Mouse (Mus musculus): ENCODE measurements at regions not wholly inside any gene's neighbourhood (a gene's known extent, or its start where the extent isn't known, plus 50 kb on each side); places are given as distances from the start of the nearest gene placed in this dataset.

DNA sequence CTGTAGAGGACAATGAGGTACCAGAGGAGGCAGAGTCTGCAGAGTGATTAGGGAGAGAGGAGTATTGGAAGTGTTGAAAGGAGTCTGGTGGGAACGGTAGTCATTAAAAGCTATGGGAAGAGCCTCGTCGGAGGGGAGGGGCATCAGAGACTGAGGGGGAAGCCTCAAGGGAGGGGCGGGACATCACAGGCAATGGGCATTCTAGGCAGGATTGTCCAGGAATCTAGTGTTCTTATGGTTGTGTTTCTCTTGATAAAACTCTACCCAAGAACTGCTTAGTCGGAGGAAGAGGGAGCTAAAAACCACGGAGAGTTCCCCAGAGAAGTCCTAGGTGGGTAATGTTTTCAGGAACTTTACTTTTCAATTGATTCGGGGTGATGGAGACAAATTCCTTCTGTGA lies 90.2 kb downstream of the Sec23ip start:
- no peak for DNase-seq

DNA sequence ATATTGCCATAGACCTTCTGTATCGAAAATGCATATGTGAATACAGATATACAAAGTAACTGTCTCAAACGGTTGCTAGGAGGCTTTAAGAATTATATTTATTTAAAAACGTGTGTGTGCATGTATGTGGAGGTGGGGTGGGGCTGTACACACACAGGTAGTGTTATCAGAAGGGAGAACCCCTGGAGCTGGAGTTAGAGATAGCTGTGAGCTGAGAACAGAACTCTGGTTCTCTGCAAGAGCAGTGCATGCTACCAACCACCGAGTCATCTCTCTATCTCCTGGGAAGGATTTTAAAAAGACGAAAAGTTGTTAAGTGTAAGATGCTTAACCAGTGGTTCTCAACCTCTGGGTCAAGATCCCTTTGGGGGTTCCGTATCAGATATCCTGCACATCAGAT lies 91.7 kb downstream of the Sec23ip start:
- DNase-seq = no peak

DNA sequence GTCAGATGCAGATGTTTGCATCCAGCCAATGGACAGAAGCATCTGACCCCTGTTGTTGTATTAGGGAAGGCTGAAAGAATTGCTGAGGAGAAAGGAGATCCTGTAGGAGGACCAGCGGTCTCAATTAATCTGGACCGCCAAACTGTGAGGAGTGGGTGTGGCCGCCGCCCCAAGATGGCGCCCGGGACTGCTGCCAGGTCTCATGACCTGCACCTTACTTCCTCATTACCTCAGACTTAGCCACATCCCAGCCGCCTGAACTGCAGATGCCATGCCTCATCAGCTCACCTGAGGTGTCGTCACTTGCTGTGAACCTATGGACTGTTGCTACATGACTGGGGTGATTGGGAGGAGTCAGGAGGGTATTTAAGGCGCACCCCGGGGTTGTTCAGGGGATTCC lies 97.8 kb downstream of the Sec23ip start:
- no peak for DNase-seq

DNA sequence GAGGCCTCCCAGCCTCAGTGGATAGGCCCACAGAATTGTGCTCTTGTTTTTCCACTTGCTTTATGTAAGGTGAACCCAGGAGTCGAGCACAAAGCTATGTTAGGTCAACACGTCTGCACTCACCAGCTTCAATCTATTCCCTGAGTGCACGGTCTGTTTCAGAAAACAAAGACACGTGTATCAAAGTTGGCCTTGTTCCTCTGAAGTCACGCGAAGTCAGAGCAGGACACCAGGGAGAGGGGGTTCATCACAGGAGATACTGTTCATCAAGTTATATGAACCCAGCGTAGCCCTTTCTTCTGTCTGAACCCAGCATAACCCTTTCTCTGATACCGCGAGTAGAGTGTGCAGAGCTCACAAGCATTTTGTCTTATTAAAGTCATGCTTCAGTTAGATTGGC lies 98.8 kb downstream of the Sec23ip start:
- no peak for DNase-seq

DNA sequence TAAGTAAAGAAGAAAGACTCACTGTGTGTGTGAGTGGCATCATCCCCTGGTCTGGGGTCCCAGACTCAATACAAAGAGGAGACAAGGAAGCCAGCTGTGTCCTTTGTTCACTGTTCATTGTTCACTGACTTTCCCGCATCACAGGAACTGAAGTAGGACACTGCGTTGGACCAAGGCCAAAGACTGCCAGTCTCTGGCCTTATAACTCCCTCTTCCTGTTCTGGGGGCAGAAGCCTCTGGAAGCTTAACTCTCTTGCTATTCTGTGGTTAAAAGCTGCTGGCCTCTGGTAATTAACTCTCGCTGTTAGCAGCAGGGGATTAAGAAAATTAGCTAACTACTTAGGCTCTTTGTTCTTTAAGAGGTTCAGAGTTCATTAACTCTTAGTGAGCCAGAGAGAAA lies 104.5 kb downstream of the Sec23ip start:
- DNase-seq = no peak

DNA sequence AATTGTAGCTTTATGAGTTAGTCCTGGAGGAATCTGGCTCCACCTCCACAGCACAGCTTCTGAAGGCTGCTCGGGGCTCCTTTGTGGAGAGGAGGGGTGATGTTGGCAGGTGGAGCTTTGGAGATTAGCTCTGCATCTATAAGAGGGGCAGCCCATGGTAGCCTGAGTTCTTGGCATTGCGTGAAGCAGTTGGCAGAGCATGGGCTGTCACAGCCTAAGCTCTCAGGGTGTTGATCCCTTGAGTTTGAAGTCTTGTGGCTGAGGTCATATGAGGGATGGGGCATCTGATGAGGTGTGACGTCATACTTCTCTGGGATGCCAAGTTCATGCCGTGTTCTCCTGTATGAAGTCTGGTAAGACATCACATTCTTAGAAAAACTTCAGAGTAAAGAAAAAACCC lies 109.5 kb downstream of the Sec23ip start:
- no peak for DNase-seq

DNA sequence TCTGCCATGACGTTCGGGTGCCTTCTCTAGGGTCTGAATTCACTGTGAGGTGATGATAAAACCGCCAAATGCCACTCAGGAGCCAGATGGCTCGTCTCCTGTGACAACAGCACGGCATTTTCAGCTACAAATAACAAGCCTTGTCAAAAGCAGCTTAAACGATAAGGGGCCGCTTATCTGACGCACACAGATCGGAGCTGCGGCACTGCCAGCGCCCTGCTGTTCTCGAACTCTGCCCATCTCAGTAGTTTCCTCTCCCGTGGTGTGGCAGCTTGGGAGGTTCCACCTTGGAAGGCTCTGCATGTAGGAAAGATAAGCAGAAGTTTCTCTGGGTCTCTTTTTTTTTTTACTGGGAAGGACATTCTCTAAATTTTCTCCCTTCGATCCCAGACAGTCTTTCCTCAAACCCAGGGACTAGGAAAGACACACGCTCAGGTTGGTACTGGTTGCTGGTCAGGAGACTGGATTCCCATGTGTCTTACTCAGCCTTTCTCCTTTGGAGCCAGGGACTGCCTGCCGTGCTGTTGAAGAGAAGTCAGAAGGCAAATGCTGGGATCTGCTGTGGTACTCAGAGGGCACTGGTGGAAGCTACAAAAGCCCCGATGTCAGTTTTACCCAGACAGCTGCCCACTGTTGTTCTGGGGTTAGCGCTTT lies 110.1 kb downstream of the Sec23ip start:
- no peak for DNase-seq

DNA sequence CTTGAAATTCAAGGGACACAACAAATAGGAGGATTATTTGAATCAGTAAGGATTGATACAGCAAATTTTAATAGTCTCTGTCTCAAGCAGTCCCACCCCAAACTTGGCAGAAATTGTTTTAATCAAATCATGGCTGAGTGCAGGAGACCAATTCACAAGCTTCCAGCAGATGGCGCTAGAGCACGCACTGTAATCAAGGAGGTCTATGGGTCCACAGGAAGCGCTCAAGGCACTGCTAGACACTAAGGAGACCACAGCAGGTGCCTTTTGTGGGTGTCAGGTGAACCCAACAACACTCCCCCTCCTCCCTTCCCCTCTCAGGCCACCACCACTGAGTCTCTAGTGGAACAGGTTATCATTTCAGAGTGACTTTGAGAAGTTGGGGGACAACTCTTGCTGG lies 115.4 kb downstream of the Sec23ip start:
- DNase-seq = peak; percentile 34

DNA sequence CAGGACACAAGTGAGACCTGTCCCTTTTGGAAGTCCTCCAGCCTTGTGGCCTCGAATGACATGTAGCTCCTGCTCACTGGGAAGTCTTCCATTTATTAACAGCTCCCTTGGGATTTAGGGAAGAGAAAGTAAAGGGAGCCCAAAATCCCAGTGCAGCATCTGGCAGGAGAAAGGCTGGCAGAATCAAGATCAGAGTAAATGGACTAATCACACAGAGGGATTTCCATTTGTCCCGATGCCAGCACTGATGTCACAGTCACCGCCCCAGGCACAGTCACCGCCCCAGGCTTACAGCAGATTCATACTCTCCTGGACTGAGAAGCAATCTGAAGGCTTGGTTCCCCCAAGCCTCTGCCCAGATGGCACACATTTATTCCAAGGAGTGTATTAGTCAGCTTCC lies 116.0 kb downstream of the Sec23ip start:
- peak; percentile 2 for DNase-seq

DNA sequence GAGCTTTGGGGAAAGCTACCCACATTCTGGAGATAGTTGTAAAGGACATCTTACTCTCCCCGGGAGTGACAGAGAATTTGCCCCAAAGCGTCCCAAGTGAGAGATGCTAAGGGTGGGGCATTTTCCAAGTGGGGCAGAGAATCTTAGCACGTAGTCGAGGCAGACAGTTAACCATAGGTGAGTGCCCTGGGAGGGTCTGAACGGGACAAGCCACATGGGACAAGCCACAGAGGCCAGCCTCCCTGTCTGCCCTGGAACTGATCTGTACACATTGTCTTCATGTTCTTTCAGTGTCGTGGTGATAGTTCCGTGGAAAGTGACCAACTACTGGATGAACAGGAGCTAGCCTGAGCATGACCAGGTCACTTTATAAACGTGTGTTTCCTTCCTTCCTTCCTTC lies 116.6 kb downstream of the Sec23ip start:
- no peak for DNase-seq

DNA sequence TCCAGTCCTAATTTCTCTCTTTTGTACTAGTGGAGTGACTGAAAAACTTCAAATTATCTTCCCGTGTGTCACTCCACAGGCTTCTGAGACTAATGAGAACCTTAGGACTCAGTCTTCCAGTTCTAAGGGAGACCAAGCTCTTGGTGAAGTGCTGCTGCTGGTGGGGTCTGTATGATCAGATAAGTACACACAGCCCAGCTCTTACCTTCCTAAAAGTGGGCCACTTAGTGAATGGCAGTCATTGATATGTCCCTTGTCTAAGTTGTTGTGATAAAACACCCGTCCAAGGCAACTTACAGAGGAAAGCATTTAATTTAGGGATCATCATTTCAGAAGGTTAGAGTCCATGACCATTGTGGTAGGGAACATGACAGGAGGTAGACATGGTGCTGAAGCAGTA lies 124.1 kb downstream of the Sec23ip start:
- no peak for DNase-seq

DNA sequence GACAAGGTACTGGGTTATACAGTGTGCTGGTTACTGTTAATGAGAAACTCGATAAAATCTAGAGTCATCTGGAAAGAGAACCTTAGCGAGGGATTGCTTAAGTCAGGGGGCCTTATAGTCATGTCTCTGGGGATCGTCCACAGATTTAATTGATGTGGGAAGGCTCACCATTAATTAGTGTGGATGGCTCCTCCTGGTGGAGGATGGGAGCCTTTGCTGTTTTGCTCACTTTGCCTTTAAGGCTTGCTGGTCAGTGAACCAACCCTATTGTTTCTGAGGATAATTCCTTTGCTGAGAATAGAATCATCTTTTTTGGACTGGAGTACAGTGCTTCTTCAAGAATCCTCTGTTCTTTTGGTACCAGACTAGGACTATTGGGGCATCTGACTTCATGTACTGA lies 139.3 kb downstream of the Sec23ip start:
- no peak for DNase-seq

DNA sequence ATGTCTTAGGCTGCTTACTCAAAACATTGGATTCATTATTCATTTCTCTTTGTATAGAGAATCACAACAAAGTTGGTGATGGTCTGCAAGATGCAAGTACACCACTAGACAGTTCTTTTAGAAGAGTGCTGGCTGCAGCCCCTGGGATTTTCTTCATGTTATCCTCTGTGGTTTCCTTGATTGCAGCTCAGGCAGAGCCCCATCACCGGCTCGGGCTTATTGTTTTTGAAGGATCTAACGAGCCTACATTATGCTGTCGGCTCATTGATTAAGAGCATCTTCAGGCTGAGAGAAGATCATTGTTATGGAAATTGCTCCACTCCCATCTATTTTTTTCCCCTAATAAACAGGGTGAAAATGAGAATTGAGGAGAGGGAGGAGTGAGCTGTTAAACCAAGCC lies 140.8 kb downstream of the Sec23ip start:
- DNase-seq = no peak

DNA sequence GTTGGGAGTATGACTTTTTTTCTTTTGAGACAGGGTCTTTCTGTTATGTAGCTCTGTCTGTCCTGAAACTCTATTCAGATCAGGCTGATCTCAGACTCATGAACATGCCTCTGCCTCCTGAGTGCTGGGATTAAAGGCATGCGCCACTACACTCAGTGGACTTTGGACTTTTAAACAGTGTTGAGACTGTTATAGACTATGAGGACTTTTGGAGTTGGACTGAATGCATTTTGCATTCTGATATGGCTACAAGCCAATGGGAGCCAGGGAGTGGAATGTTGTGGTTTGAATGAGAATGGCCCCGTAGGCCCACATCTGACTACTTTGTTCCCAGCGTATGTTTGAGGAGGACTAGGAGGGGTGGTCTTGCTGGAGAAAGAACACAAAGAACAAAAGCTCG lies 165.4 kb downstream of the Sec23ip start:
- no peak for DNase-seq

DNA sequence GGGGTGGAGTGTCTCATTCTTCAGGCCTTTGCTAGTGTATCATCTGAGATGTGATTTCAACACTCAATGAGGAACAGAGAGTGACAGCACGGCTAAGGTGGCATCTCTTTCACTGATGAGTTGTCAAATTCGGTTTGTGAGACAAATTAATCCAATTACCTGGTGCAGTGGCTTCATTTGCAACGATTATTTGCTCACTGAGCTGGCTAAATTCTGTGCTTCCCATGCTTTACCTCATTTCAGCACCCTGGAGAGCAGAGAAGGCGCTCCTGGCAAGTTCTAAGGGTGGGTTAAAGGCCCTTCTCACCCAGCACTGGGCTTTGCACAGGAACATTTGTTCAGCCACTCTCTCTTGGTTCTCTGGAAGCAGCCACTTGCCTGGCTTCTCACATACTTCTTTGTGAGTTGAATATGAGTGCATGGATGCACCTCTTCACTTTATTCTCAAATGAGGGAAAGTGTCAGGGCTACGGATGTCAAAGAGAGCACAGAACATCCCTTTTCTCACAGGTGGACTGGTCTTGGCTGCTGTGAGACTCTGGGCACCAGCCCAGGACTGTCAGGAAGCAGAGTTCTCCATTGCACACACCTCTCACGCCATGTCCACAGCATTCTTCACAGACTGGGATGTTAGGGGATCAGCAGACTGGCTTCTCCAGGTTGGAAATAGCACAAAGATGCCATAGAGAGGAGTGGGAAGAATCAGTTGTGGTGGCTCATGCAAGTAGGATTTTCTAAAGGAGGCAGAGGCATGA lies 193.4 kb downstream of the Sec23ip start:
- no peak for DNase-seq

DNA sequence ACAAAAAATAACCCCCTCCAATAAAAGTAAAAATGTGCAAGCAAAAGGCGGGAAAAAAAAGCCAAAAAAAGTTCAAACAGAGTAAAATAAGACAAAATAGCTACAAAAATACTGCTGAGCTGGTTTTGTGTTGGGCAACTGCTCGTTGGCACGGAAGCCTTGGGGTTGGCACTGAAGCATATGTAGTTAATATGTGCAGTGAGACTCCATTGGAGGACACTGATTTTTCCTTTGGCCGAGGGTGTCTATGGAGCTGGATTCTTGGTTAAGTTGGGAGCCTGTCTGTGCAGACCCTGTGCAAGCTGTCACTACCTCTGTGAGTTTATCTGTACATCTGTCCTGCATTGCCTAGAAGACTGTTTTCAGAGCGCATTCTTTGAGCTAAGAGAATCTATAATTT lies 215.8 kb downstream of the Sec23ip start:
- DNase-seq = no peak

DNA sequence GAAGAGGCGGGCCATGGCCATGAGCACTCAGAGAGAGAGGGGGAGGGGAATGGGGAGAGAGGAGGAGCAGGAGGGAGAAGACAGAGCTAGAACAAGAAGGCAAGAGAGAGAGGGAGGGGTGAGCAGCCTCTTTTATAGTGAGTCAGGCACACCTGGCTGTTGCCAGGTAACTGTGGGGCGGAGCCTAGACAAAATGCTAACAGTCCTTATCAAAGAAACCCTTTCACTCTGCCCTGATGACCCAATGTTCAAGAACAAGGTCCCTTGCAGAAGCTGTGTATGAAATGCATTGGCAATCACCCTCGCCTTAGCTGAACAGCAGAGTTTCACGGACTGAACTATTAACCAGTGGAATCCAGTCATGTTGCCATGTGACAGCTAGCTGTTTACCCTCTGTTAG lies 235.2 kb downstream of the Sec23ip start:
- DNase-seq = no peak

DNA sequence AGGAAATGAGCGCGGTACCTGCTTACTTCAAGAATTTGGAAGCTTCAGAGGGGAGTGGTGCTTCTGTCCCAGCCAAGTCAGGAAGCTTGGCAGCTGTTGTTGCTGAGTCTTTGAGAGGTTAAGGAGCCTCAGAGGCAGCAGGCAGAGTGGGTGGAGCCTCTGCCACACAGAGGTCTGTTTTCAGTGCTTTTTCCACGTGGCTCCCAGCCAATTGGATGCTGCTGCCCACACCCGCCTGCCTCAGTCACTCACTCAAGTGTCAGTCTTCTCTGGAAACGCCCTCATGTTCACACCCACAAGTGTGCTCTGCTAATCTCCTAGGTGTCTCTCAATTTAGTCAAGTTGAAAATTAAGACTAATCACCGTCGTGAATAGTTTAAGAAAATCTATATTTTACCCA lies 236.1 kb downstream of the Sec23ip start:
- DNase-seq = no peak

DNA sequence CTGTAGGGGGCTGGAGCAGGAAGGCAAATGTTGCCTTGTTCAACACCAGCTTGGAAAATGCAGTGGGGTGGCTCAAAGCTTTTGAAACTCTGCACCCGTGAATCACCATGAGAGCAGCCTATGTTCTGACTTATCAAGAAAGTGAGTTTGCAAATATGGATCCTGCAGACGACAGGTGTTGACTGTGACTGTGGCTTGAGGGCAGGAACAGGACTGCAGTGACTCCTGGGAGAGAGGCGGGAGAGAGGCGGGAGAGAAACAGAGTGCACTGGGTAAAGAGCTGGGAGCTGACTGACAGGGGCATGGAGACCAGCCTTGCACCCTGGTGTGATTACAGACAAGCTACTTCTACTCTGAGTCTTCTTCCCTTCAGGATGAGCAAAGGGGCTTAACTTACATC lies 254.0 kb downstream of the Sec23ip start:
- no peak for DNase-seq

DNA sequence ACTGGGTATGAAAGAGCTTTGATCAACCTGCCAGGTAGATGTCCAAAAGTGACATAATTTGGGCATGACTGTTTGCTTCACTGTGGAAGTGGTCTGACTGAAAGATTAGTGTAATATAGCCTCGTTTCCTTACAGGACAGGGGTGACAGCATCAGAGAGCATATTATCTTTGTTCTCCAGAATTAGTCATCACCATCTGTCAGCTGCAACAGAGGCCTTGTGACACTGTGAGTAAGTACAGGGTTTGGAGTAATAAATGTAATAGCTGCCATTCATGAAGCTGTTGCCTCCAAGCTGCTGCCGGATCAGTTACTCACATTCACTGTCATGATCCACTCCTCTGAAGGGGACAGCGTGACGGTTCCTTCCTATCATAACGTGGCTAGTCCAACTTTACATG lies 254.4 kb upstream of the Plpp4 start:
- DNase-seq = no peak

DNA sequence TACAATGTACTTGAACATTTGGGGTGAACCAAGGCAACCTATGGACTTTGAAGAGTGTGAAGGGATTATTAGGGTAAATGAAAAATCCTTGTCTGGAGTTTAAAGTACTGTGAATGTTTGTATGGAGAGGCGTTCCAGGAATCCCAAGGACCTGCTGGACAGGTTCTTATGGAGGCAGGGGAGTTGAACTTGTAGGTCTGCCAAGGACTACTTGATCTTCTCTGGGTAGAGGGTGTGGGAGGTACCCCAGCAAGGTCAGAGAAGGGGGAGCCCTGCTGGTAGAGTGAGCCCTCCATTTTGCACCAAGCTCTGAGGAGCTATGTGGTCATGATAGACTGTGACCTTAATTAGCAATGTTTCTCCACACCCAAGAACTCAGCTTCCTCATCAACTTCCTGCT lies 253.7 kb upstream of the Plpp4 start:
- no peak for DNase-seq

DNA sequence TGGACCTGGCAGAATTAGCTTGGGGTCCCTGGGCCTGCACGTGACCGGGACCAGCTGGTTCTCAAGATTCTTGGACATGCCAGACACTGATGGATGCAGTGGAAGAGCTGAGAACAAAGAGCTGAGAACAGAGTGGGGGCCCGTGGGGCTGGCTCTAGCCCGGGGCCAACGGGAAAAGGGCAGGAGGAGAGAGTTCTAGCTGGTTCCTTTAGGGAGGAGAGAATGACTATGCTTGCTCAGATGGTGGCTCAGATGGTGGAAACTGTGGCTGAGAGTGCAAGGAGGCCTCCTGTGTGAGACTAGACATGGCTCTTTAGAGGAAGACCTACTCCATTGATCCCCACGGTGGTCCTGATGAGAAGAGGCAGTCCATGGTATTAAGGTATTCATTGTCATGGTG lies 240.5 kb upstream of the Plpp4 start:
- DNase-seq = no peak

DNA sequence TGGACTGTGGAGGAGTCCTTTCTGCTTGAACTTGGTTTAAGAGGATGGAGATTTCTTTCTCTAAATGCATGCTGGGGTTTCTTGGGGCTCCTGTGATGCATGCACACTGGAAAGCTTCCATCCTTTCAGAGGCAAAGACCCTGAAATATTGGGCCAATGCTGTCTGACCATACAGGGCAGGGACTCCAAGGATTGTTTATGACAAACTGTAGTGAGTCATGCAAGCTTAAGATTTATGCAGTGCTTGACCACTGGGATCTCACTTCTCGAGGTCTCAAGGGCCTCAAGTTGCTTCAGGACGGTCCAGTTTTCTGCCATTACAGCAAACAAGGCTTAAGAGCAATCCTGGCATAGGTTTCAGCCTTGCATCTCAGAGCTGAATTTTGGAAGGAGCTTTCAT lies 229.7 kb upstream of the Plpp4 start:
- DNase-seq = no peak

DNA sequence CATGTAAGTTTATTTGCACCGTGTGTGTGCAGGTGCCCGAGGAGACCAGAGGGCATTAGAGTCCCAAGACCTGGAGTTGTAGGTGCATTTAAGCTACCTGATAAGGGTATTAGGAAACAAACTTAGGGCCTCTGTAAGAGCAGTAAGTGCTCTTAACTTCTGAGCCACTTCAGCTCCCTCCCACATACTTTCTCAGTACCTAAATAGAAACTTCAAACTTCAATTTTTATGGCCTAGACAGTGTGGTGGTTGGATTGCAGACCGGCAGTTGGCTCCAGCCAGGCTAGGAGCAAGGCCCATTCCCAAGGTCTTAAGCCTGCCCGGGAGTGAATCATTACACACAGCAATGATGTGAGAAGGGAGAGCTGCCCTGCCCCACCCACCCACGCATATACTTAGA lies 208.8 kb upstream of the Plpp4 start:
- no peak for DNase-seq

DNA sequence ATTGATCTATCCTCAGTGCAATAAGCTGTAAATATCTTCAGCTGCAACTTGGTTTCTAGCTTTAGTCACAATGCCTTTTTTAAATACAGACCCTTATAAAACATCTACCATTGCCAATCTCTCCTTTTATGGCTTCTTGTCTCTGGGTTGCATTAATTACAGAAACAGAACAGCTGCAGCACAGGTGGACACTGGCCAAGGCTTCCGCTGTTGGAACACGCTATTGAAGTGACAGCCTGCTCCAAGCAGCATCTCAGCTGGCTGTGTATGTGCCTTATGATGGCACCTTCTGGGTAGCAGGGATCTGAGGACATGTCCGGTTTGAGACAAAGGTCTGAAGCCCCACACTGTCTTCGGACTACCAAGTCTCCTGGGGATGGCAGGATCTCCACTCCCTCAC lies 207.1 kb upstream of the Plpp4 start:
- DNase-seq = no peak

Data from cerebellum, adult 8-10 months (tissue).